Mouse (Mus musculus) E14TG2a.4 (cell line): ENCODE measurements around the gene Plekhg5.

Experiments
- CTCF ChIP-seq: conservative IDR thresholded peaks from 2 replicates; pipeline ENCODE4 v1.5.1; 2014; ENCODE audit warnings: low read length
- NANOG ChIP-seq: IDR thresholded peaks from 2 replicates; pipeline ENCODE4 v1.6.1; 2014; ENCODE audit warnings: borderline replicate concordance, low read length, mixed read lengths
- POU5F1 ChIP-seq: IDR thresholded peaks from 2 replicates; pipeline ENCODE4 v1.6.1; 2014; ENCODE audit warnings: low read length, borderline replicate concordance

- no peak for TF ChIP-seq CTCF
- TF ChIP-seq POU5F1, result no peak
- TF ChIP-seq NANOG, result no peak
Measured at GRCm38 (mm10) chr4:152044609-152045008, 27.7 kb upstream of the Plekhg5 start.
